Mouse (Mus musculus): ENCODE results near the gene Baz2b. TPM values are rescaled to one million over a fixed set of nuclear protein-coding genes. Genes with fewer than 3 reads are reported as not detected.
"Not testable (repeated sequence)": the region's sequence is repeated elsewhere in the genome, so short reads cannot be mapped to it uniquely, and the experiment has no call there.

The Baz2b gene
- polyA plus RNA-seq, 1 experiment from 2014 or later, result 76.3 TPM

GRCm38 (mm10) chr2:59877335-59877734 is 332.3 kb downstream of the Baz2b start:
- H3K27ac ChIP-seq, result no peak overlapping the region
- 81% methylated on average over 4 of the region's 4 CpGs for WGBS
- H3K27me3 ChIP-seq, result no peaks in the 10 kb centered on the region
- no peaks in the 10 kb centered on the region for H3K9me3 ChIP-seq
- no peak overlapping the region for H3K4me3 ChIP-seq
- no peak overlapping the region for H3K4me2 ChIP-seq (replicated peaks)
- H3K4me1 ChIP-seq, result no peaks in the 10 kb centered on the region
- no peak for ATAC-seq (ENCODE audit: insufficient number of reproducible peaks, insufficient read depth, low FRiP score, low TSS enrichment)
- peaks cover 7% of the 10 kb centered on the region; the same call in 1 of the 2 replicates for H3K36me3 ChIP-seq
- no peak overlapping the region for H3K9ac ChIP-seq

- Histone ChIP-seq H3K4me1 (no peaks in the 10 kb centered on the region), H3K36me3 (peaks cover 14% of the 10 kb centered on the region), H3K27ac (no peak overlapping the region), H3K9me3 (no peaks in the 10 kb centered on the region), H3K4me3 (no peak overlapping the region), H3K9ac (no peak overlapping the region), H3K4me2 (replicated peaks) (no peak overlapping the region), H3K27me3 (no peaks in the 10 kb centered on the region)
- no peak for ATAC-seq (ENCODE audit: insufficient number of reproducible peaks, insufficient read depth, low FRiP score, low TSS enrichment)
- 93% methylated on average over 15 of the region's 15 CpGs for WGBS
Observed at GRCm38 (mm10) chr2:59876482-59876881, 333.2 kb downstream of the Baz2b start.

- no peak overlapping the region for H3K4me2 ChIP-seq (replicated peaks)
- H3K36me3 ChIP-seq, result peaks cover 12% of the 10 kb centered on the region
- H3K9me3 ChIP-seq, result no peaks in the 10 kb centered on the region
- no peak overlapping the region for H3K4me3 ChIP-seq
- H3K27ac ChIP-seq, result no peak overlapping the region
- H3K9ac ChIP-seq, result no peak overlapping the region
- ATAC-seq (ENCODE audit: insufficient number of reproducible peaks, insufficient read depth, low FRiP score, low TSS enrichment), result no peak
- 94% methylated on average over 6 of the region's 6 CpGs for whole genome bisulfite sequencing
- no peaks in the 10 kb centered on the region for H3K27me3 ChIP-seq
- no peaks in the 10 kb centered on the region for H3K4me1 ChIP-seq
Observed at GRCm38 (mm10) chr2:59870526-59870925, 339.1 kb downstream of the Baz2b start.

- Histone ChIP-seq H3K9me3 (no peaks in the 10 kb centered on the region), H3K4me1 (no peaks in the 10 kb centered on the region), H3K4me2 (replicated peaks) (no peak overlapping the region), H3K27ac (no peak overlapping the region), H3K4me3 (no peak overlapping the region), H3K9ac (no peak overlapping the region), H3K36me3 (peaks cover 22% of the 10 kb centered on the region; the same call in 1 of the 2 replicates), H3K27me3 (no peaks in the 10 kb centered on the region)
- ATAC-seq (ENCODE audit: insufficient number of reproducible peaks, insufficient read depth, low FRiP score, low TSS enrichment), result no peak
- 88% methylated on average over 6 of the region's 6 CpGs for WGBS
Observed at GRCm38 (mm10) chr2:59862618-59863017, 347.0 kb downstream of the Baz2b start.

- Histone ChIP-seq H3K9ac (no peak overlapping the region), H3K9me3 (no peaks in the 10 kb centered on the region), H3K36me3 (peaks cover 34% of the 10 kb centered on the region), H3K27me3 (no peaks in the 10 kb centered on the region), H3K27ac (no peak overlapping the region), H3K4me2 (replicated peaks) (no peak overlapping the region), H3K4me1 (no peaks in the 10 kb centered on the region), H3K4me3 (no peak overlapping the region)
- 81% methylated on average over 9 of the region's 9 CpGs for WGBS
- ATAC-seq (ENCODE audit: insufficient number of reproducible peaks, insufficient read depth, low FRiP score, low TSS enrichment), result no peak
Observed at GRCm38 (mm10) chr2:59854363-59854762, 355.3 kb downstream of the Baz2b start.

- H3K4me3 ChIP-seq, result no peak overlapping the region
- H3K36me3 ChIP-seq, result peaks cover 30% of the 10 kb centered on the region
- no peaks in the 10 kb centered on the region for H3K27me3 ChIP-seq
- H3K9ac ChIP-seq, result no peak overlapping the region
- H3K4me2 ChIP-seq (replicated peaks), result no peak overlapping the region
- WGBS, result 95% methylated on average over 10 of the region's 10 CpGs
- H3K4me1 ChIP-seq, result no peaks in the 10 kb centered on the region
- ATAC-seq (ENCODE audit: insufficient number of reproducible peaks, insufficient read depth, low FRiP score, low TSS enrichment), result no peak
- no peaks in the 10 kb centered on the region for H3K9me3 ChIP-seq
- H3K27ac ChIP-seq, result no peak overlapping the region
Observed at GRCm38 (mm10) chr2:59853543-59853942, 356.1 kb downstream of the Baz2b start.

GRCm38 (mm10) chr2:59852916-59853315 is 356.7 kb downstream of the Baz2b start:
- Histone ChIP-seq H3K9me3 (no peaks in the 10 kb centered on the region), H3K27ac (no peak overlapping the region)
- no peak for ATAC-seq (ENCODE audit: insufficient number of reproducible peaks, insufficient read depth, low FRiP score, low TSS enrichment)

GRCm38 (mm10) chr2:59851885-59852284 is 357.8 kb downstream of the Baz2b start:
- not testable (repeated sequence) for H3K4me3 ChIP-seq; H3K9ac ChIP-seq; H3K9me3 ChIP-seq; ATAC-seq (ENCODE audit: insufficient number of reproducible peaks, insufficient read depth, low FRiP score, low TSS enrichment); H3K4me2 ChIP-seq (replicated peaks); H3K27me3 ChIP-seq; H3K27ac ChIP-seq; H3K4me1 ChIP-seq
- H3K36me3 ChIP-seq, result peaks cover 19% of the 10 kb centered on the region
- WGBS, result 81% methylated on average over 5 of the region's 5 CpGs

More at GRCm38 (mm10) chr2:59852916-59853315, 356.7 kb downstream of the Baz2b start:
- no peak overlapping the region for H3K4me3 ChIP-seq
- H3K4me2 ChIP-seq (replicated peaks), result no peak overlapping the region
- H3K36me3 ChIP-seq, result peaks cover 24% of the 10 kb centered on the region
- no peak overlapping the region for H3K9ac ChIP-seq
- no peaks in the 10 kb centered on the region for H3K4me1 ChIP-seq
- H3K27me3 ChIP-seq, result no peaks in the 10 kb centered on the region
- 82% methylated on average over 11 of the region's 11 CpGs for WGBS

Other genes with a start within 250 kb of the Baz2b start
- gene March7, start within 50 bp of the Baz2b start, polyA plus RNA-seq (2016; fragmentation: Nextera tagmentation; extraction: Ambion mirVana), result 96.2 and 96.9 TPM in 2 replicates
- gene Cd302, start 74.6 kb upstream of the Baz2b start, polyA plus RNA-seq (2016; fragmentation: Nextera tagmentation; extraction: Ambion mirVana), result 34.2 and 37.9 TPM in 2 replicates
- 3.5 and 4.2 TPM in 2 replicates for gene Ly75, start 173.5 kb upstream of the Baz2b start, polyA plus RNA-seq (2016; fragmentation: Nextera tagmentation; extraction: Ambion mirVana)